Mouse (Mus musculus) lung, postnatal 0 days (tissue): ENCODE results near the gene Abcc4.

Experiments
- CTCF ChIP-seq: IDR thresholded peaks from 2 replicates; pipeline ENCODE4 v1.5.1; 2016; ENCODE audit warnings: antibody characterized with exemption, mild to moderate bottlenecking
- EP300 ChIP-seq: IDR thresholded peaks from 2 replicates; pipeline ENCODE4 v1.6.1; 2016; ENCODE audit warnings: antibody characterized with exemption, mild to moderate bottlenecking, control low read depth

DNA sequence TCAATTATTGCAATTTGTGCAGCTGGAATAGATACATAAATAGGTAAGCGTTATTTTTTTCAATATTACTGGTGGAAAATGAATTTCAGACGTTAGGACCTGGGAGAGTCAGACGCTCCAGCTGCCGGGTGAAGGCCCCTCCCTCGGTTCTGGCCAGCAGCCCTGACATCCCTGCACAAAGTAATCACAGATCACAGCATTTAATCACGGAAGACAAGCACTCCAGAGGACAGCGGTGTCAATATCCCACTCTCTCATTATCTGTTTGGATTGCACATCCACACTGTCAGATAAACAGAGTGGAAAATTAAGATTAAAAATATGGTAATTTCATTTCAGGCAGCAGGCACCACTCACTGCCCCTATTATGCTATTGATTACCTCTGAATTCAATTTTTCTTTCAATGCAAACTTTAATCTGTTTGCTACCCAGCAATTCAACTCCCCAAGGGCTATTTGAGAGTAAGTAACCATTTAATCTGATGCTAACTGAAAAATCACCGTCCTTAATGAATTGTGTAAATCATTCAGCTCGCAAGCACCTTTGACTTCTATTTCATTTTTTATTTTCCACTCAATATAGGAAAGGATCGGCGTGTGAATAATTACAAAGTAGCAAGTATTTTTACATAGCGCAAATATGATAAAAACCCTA lies 270.2 kb downstream of the Abcc4 start:
- TF ChIP-seq EP300 (no peak), CTCF (no peak)
